Mouse (Mus musculus): ENCODE measurements around the gene Ebf3. TPM values are rescaled to one million over a fixed set of nuclear protein-coding genes. Genes with fewer than 3 reads are reported as not detected.

Ebf3 gene
- polyA plus RNA-seq, 1 experiment: 1.9 TPM

DNA sequence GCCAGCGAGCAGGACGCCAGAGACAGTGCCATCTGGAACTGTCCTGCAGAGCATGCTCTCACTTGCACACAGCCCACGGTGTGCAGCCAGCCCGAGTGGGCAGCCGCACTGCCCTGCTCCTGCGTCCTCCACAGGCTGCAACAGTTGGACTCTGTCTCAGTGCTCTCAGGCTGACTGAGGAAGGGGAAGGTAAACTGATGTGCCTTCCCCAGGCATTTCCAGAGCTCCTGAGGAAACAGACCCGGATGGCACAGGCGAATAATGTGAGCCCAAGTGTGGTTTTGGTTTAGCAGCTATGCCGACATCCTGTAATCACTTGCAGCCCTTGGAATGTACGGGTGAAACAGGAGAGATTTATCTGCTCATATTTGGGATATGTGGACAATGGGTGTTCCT lies 10.5 kb downstream of the Ebf3 start:
- Histone ChIP-seq H3K79me2 (ENCODE audit: control insufficient read depth, insufficient read depth) (peaks cover 15% of the 10 kb centered on the region), H3ac (ENCODE audit: control insufficient read depth, insufficient read length) (no peak overlapping the region), H3K27me3 (ENCODE audit: control insufficient read depth, insufficient read depth, insufficient read length) (no peaks in the 10 kb centered on the region), H3K4me3 (no peak overlapping the region), H3K4me2 (ENCODE audit: low read depth) (peak overlapping the region; percentile 86), H3K36me3 (ENCODE audit: control insufficient read depth, insufficient read depth) (no peaks in the 10 kb centered on the region)
- TF ChIP-seq MYOG (IDR thresholded peaks at IDR 0.05; ENCODE audit: control insufficient read depth in 1 of 3, insufficient read depth in 1 of 3, insufficient read length in 2 of 3, low read depth in 2 of 3) (peak in 2 of 3 experiments; percentile 39 to 44), TCF3 (IDR thresholded peaks at IDR 0.05; ENCODE audit: insufficient read length, low read depth) (no peak), TCF12 (IDR thresholded peaks at IDR 0.05; ENCODE audit: insufficient read depth, poor library complexity, severe bottlenecking) (no peak), POLR2A (IDR thresholded peaks at IDR 0.05; ENCODE audit: insufficient read length, low read depth) (no peak), MYOD1 (IDR thresholded peaks at IDR 0.05; ENCODE audit: control insufficient read depth in 1 of 3, insufficient read length in 2 of 3, low read depth in 2 of 3) (peak in 2 of 3 experiments; percentile 22 to 56)

- peaks cover 15% of the 10 kb centered on the region for H3K79me2 ChIP-seq (ENCODE audit: control insufficient read depth, insufficient read depth)
- peak overlapping the region; percentile 86 for H3K4me2 ChIP-seq (ENCODE audit: low read depth)
- no peak for TF ChIP-seq TCF12 (IDR thresholded peaks at IDR 0.05; ENCODE audit: insufficient read depth, poor library complexity, severe bottlenecking)
- TF ChIP-seq MAX (IDR thresholded peaks at IDR 0.05; ENCODE audit: low read depth): no peak
- no peak for TF ChIP-seq CEBPB (IDR thresholded peaks at IDR 0.05; ENCODE audit: insufficient read depth, poor library complexity, severe bottlenecking)
- TF ChIP-seq MYOD1 (IDR thresholded peaks at IDR 0.05; ENCODE audit: control insufficient read depth in 1 of 3, insufficient read length in 2 of 3, low read depth in 2 of 3): no peak
- no peak for TF ChIP-seq USF1 (IDR thresholded peaks at IDR 0.05; ENCODE audit: low read depth)
- TF ChIP-seq SRF (IDR thresholded peaks at IDR 0.05; ENCODE audit: control insufficient read depth, insufficient read length, low read depth): no peak
- no peak for TF ChIP-seq TCF3 (IDR thresholded peaks at IDR 0.05; ENCODE audit: insufficient read length, low read depth)
- TF ChIP-seq E2F4 (IDR thresholded peaks at IDR 0.05; ENCODE audit: insufficient read depth): no peak
- TF ChIP-seq POLR2AphosphoS2 (IDR thresholded peaks at IDR 0.05; ENCODE audit: insufficient read length, low read depth): no peak
- TF ChIP-seq REST (IDR thresholded peaks at IDR 0.05; ENCODE audit: insufficient read depth, insufficient read length): no peak
- no peak overlapping the region for H3ac ChIP-seq (ENCODE audit: control insufficient read depth, insufficient read length)
- no peaks in the 10 kb centered on the region for H3K27me3 ChIP-seq (ENCODE audit: control insufficient read depth, insufficient read depth, insufficient read length)
- H3K36me3 ChIP-seq (ENCODE audit: control insufficient read depth, insufficient read depth): no peaks in the 10 kb centered on the region
- H3K4me3 ChIP-seq: no peak overlapping the region
Observed at GRCm38 (mm10) chr7:137302961-137303775, 11.1 kb downstream of the Ebf3 start.

GRCm38 (mm10) chr7:137302161-137302560 lies 12.1 kb downstream of the Ebf3 start:
- Histone ChIP-seq H3K4me2 (ENCODE audit: low read depth) (no peak overlapping the region), H3K27me3 (ENCODE audit: control insufficient read depth, insufficient read depth, insufficient read length) (no peaks in the 10 kb centered on the region), H3ac (ENCODE audit: control insufficient read depth, insufficient read length) (no peak overlapping the region), H3K79me2 (ENCODE audit: control insufficient read depth, insufficient read depth) (peaks cover 15% of the 10 kb centered on the region), H3K36me3 (ENCODE audit: control insufficient read depth, insufficient read depth) (no peaks in the 10 kb centered on the region), H3K4me3 (no peak overlapping the region)
- TF ChIP-seq MYOD1 (IDR thresholded peaks at IDR 0.05; ENCODE audit: control insufficient read depth in 1 of 3, insufficient read length in 2 of 3, low read depth in 2 of 3): no peak

- Histone ChIP-seq H3K79me2 (ENCODE audit: control insufficient read depth, insufficient read depth) (peaks cover 15% of the 10 kb centered on the region), H3K27me3 (ENCODE audit: control insufficient read depth, insufficient read depth, insufficient read length) (no peaks in the 10 kb centered on the region), H3K4me3 (no peak overlapping the region), H3K4me2 (ENCODE audit: low read depth) (no peak overlapping the region), H3K36me3 (ENCODE audit: control insufficient read depth, insufficient read depth) (no peaks in the 10 kb centered on the region), H3ac (ENCODE audit: control insufficient read depth, insufficient read length) (no peak overlapping the region)
- no peak for TF ChIP-seq REST (IDR thresholded peaks at IDR 0.05; ENCODE audit: insufficient read depth, insufficient read length)
- TF ChIP-seq SRF (IDR thresholded peaks at IDR 0.05; ENCODE audit: control insufficient read depth, insufficient read length, low read depth): no peak
- TF ChIP-seq MYOG (IDR thresholded peaks at IDR 0.05; ENCODE audit: control insufficient read depth in 1 of 3, insufficient read depth in 1 of 3, insufficient read length in 2 of 3, low read depth in 2 of 3): no peak
- TF ChIP-seq POLR2A (IDR thresholded peaks at IDR 0.05; ENCODE audit: insufficient read length, low read depth): no peak
- no peak for TF ChIP-seq MYOD1 (IDR thresholded peaks at IDR 0.05; ENCODE audit: control insufficient read depth in 1 of 3, insufficient read length in 2 of 3, low read depth in 2 of 3)
- no peak for TF ChIP-seq E2F4 (IDR thresholded peaks at IDR 0.05; ENCODE audit: insufficient read depth)
- no peak for TF ChIP-seq USF1 (IDR thresholded peaks at IDR 0.05; ENCODE audit: low read depth)
- TF ChIP-seq POLR2AphosphoS2 (IDR thresholded peaks at IDR 0.05; ENCODE audit: insufficient read length, low read depth): no peak
- no peak for TF ChIP-seq TCF12 (IDR thresholded peaks at IDR 0.05; ENCODE audit: insufficient read depth, poor library complexity, severe bottlenecking)
- no peak for TF ChIP-seq MAX (IDR thresholded peaks at IDR 0.05; ENCODE audit: low read depth)
- no peak for TF ChIP-seq TCF3 (IDR thresholded peaks at IDR 0.05; ENCODE audit: insufficient read length, low read depth)
- TF ChIP-seq CEBPB (IDR thresholded peaks at IDR 0.05; ENCODE audit: insufficient read depth, poor library complexity, severe bottlenecking): no peak
Observed at GRCm38 (mm10) chr7:137301329-137301751, 12.9 kb downstream of the Ebf3 start.

DNA sequence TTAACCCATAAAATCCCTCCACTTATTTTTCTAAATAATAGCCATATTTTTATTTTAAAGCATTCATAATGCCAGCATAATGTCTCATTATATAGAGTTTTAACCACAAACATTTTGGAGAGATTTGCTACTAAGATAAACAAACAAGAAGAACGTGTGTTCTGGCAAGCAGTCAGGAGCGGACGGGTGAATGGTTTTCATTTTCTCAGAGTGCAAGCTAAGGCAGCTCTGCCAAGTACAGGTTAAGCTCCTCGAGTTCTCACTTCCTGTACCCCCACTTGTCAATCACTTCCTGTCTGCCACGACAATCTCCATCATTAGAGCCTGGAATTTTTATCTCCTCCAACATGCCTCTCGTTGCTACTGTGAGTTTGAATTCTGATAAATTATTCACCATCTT lies 13.4 kb downstream of the Ebf3 start:
- TF ChIP-seq CEBPB (IDR thresholded peaks at IDR 0.05; ENCODE audit: insufficient read depth, poor library complexity, severe bottlenecking) (no peak), REST (IDR thresholded peaks at IDR 0.05; ENCODE audit: insufficient read depth, insufficient read length) (no peak), USF1 (IDR thresholded peaks at IDR 0.05; ENCODE audit: low read depth) (no peak), MYOG (IDR thresholded peaks at IDR 0.05; ENCODE audit: control insufficient read depth in 1 of 3, insufficient read depth in 1 of 3, insufficient read length in 2 of 3, low read depth in 2 of 3) (no peak), POLR2AphosphoS2 (IDR thresholded peaks at IDR 0.05; ENCODE audit: insufficient read length, low read depth) (no peak), MAX (IDR thresholded peaks at IDR 0.05; ENCODE audit: low read depth) (no peak), MYOD1 (IDR thresholded peaks at IDR 0.05; ENCODE audit: control insufficient read depth in 1 of 3, insufficient read length in 2 of 3, low read depth in 2 of 3) (no peak), E2F4 (IDR thresholded peaks at IDR 0.05; ENCODE audit: insufficient read depth) (no peak), POLR2A (IDR thresholded peaks at IDR 0.05; ENCODE audit: insufficient read length, low read depth) (no peak), TCF3 (IDR thresholded peaks at IDR 0.05; ENCODE audit: insufficient read length, low read depth) (no peak)
- H3K4me3 ChIP-seq: no peak overlapping the region
- no peaks in the 10 kb centered on the region for H3K27me3 ChIP-seq (ENCODE audit: control insufficient read depth, insufficient read depth, insufficient read length)

More for the DNA sequence above, 13.4 kb downstream of the Ebf3 start:
- no peak overlapping the region for H3ac ChIP-seq (ENCODE audit: control insufficient read depth, insufficient read length)
- no peak overlapping the region for H3K4me2 ChIP-seq (ENCODE audit: low read depth)
- peaks cover 15% of the 10 kb centered on the region for H3K79me2 ChIP-seq (ENCODE audit: control insufficient read depth, insufficient read depth)
- no peaks in the 10 kb centered on the region for H3K36me3 ChIP-seq (ENCODE audit: control insufficient read depth, insufficient read depth)

Measured in myocyte (in vitro differentiated cells).